Mouse (Mus musculus) hindbrain, embryonic 15.5 days (tissue): ENCODE data around the gene Cttn. TPM values are rescaled to one million over a fixed set of nuclear protein-coding genes. Genes with fewer than 3 reads are reported as not detected.

ENCODE experiments used
- ATAC-seq: fragments of 200-750 bp; cut with Nextera tagmentation; 2 replicates; pipeline ENCODE4 v1.8.0; 2017; ENCODE audit warnings: low read depth, moderate number of reproducible peaks, moderate TSS enrichment; ENCODE audit not compliant: low FRiP score
- H3K27ac ChIP-seq: fragments of 300-500 bp; sonication (generic); replicated peaks from 2 replicates; pipeline ENCODE4 v1.5.1; 2015; ENCODE audit warnings: mild to moderate bottlenecking, inconsistent platforms
- H3K27me3 ChIP-seq: fragments of 300-500 bp; sonication (generic); 2 replicates; pipeline ENCODE4 v1.6.1; 2015; ENCODE audit warnings: control low read depth, inconsistent platforms
- H3K36me3 ChIP-seq: fragments of 300-500 bp; sonication (generic); 2 replicates; pipeline ENCODE4 v1.6.1; 2015; ENCODE audit warnings: control low read depth, inconsistent platforms
- H3K4me1 ChIP-seq: fragments of 300-500 bp; sonication (generic); replicated peaks from 2 replicates; pipeline ENCODE4 v1.6.1; 2015; ENCODE audit warnings: control low read depth, inconsistent platforms
- H3K4me2 ChIP-seq: fragments of 300-500 bp; sonication (generic); 2 replicates; pipeline ENCODE4 v1.6.1; 2015; ENCODE audit warnings: moderate library complexity, mild to moderate bottlenecking, inconsistent platforms
- H3K4me3 ChIP-seq: fragments of 300-500 bp; sonication (generic); 2 replicates; pipeline ENCODE4 v1.5.1; 2015; ENCODE audit warnings: mild to moderate bottlenecking, inconsistent platforms
- H3K9ac ChIP-seq: fragments of 300-500 bp; sonication (generic); 2 replicates; pipeline ENCODE4 v1.6.1; 2015; ENCODE audit warnings: inconsistent platforms
- H3K9me3 ChIP-seq: fragments of 300-500 bp; sonication (generic); 2 replicates; pipeline ENCODE4 v1.6.1; 2016; ENCODE audit warnings: control low read depth, inconsistent platforms
- WGBS: fragments of 180-500 bp; shearing (Covaris S2); methylation state at CpG from one replicate; pipeline ENCODE4 v1.1.7; 2015; 5-methylcytosine and 5-hydroxymethylcytosine counted together
- polyA plus RNA-seq: library from polyadenylated mRNA; unstranded; fragments of >200 nt; fragmentation: Nextera tagmentation; extraction: Ambion mirVana; gene quantifications from 2 replicates; pipeline ENCODE4 v1.2.1, GENCODE M21; 2015

Gene Cttn
- 171 and 187 TPM in 2 replicates for polyA plus RNA-seq

DNA sequence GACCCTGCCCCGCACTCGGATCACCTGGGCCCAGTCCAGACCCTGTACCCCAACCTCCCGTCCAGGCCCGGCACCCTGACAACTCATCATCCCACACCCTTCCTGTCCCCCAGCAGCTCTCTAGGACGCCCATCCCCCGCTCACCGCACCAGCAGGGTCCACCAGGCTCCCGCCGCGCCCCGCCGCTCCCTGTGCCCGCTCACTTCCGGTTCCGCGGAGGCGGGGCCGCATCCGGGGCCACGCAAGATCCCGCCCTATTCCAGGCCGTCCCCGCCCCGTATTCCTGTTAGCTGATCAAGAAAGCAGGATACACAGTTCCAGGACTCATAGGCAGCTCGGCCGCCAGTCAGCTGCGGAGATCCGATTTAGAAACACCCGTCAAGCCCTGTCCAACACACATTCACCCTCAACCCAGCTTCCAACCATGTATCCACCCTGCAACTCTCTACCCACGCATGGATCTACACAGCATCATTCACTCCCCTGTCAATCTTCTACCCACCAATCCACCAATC, at the start of gene Cttn:
Cttn (minus strand) TSS at position 465 of the 515 bp plus-strand sequence.
- Histone ChIP-seq H3K4me3 (peak within 1 kb of the TSS; percentile 64), H3K36me3 (0 out of 2 replicates have a peak, but pooled peaks cover 2% of the 10 kb centered on the region), H3K4me1 (peaks cover 21% of the 10 kb centered on the region), H3K27me3 (no peaks in the 10 kb centered on the region), H3K27ac (peak within 1 kb of the TSS; percentile 80), H3K9me3 (no peaks in the 10 kb centered on the region), H3K9ac (peak within 1 kb of the TSS; percentile 89), H3K4me2 (peak within 1 kb of the TSS; percentile 72)
- 2% methylated on average over 30 of the region's 30 CpGs for WGBS
- ATAC-seq, result peak; percentile 97

DNA sequence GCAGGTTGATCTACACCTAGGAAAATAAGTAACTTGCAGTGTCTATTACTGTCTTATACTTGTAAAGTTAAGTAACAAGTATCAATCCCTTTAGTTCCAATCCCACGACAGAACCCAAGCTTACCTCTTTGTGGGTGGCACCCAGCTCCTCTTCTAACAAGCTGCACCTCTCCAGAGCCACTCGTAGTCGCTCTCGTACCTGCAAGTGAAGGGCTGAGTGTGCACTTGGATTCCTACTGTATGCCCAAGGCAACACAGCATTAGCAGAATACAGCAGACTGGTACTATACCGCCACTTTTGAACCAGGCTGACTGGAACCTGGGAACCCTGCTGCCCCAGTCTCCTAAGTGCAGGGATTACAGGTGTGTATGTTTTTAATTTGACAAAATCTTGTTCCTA, 49.0 kb upstream of the Cttn start:
- 94% methylated on average over 5 of the region's 5 CpGs for WGBS
- H3K36me3 ChIP-seq, result peaks cover 45% of the 10 kb centered on the region
- H3K4me1 ChIP-seq, result no peaks in the 10 kb centered on the region
- no peaks in the 10 kb centered on the region for H3K27me3 ChIP-seq
- no peak overlapping the region for H3K9ac ChIP-seq
- H3K4me3 ChIP-seq, result no peak overlapping the region
- no peak overlapping the region for H3K27ac ChIP-seq
- ATAC-seq, result no peak
- no peak overlapping the region for H3K4me2 ChIP-seq
- H3K9me3 ChIP-seq, result no peaks in the 10 kb centered on the region

GRCm38 (mm10) chr7:144516711-144517110, 45.9 kb upstream of the Cttn start:
- ATAC-seq, result no peak
- WGBS, result 81% methylated on average over 5 of the region's 5 CpGs
- Histone ChIP-seq H3K9me3 (no peaks in the 10 kb centered on the region), H3K4me2 (no peak overlapping the region), H3K27me3 (no peaks in the 10 kb centered on the region), H3K4me1 (no peaks in the 10 kb centered on the region), H3K9ac (no peak overlapping the region), H3K36me3 (peaks cover 72% of the 10 kb centered on the region), H3K27ac (no peak overlapping the region), H3K4me3 (no peak overlapping the region)

GRCm38 (mm10) chr7:144509090-144509489, 38.3 kb upstream of the Cttn start:
- 98% methylated on average over 4 of the region's 4 CpGs for WGBS
- Histone ChIP-seq H3K27me3 (no peaks in the 10 kb centered on the region), H3K9me3 (no peaks in the 10 kb centered on the region), H3K4me3 (no peak overlapping the region), H3K36me3 (peaks cover 83% of the 10 kb centered on the region), H3K4me1 (no peaks in the 10 kb centered on the region), H3K27ac (no peak overlapping the region), H3K9ac (no peak overlapping the region), H3K4me2 (no peak overlapping the region)
- ATAC-seq, result no peak

DNA sequence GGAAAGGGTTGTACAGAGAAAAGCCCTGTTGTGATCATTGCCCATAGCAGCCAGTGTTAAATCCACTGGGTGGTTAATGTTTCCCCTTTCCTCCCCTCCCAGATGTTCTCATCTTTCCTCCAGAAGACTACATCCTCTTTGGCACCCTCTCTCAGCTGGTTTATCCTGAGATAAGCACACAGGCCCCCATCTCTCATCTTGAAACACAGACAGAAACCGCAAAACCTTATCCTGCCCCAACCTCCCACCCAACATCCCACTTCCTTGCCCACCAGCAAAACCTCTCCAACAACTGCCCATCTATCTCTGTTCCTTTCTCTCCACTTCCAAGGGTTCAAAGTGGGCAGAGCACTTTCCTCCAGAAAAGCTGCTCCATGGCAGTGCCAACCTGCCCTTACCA, 36.0 kb upstream of the Cttn start:
- Histone ChIP-seq H3K4me2 (no peak overlapping the region), H3K4me1 (no peaks in the 10 kb centered on the region), H3K9ac (no peak overlapping the region), H3K27me3 (no peaks in the 10 kb centered on the region), H3K27ac (no peak overlapping the region), H3K9me3 (no peaks in the 10 kb centered on the region), H3K36me3 (peaks cover 82% of the 10 kb centered on the region), H3K4me3 (no peak overlapping the region)
- 90% methylated on average over 1 of the region's 1 CpGs for WGBS
- no peak for ATAC-seq

GRCm38 (mm10) chr7:144503959-144504358, 33.1 kb upstream of the Cttn start:
- Histone ChIP-seq H3K36me3 (peaks cover 68% of the 10 kb centered on the region), H3K9me3 (no peaks in the 10 kb centered on the region), H3K27ac (no peak overlapping the region), H3K4me3 (no peak overlapping the region), H3K4me2 (no peak overlapping the region), H3K4me1 (no peaks in the 10 kb centered on the region), H3K9ac (no peak overlapping the region), H3K27me3 (no peaks in the 10 kb centered on the region)
- ATAC-seq, result no peak
- 91% methylated on average over 4 of the region's 4 CpGs for WGBS

DNA sequence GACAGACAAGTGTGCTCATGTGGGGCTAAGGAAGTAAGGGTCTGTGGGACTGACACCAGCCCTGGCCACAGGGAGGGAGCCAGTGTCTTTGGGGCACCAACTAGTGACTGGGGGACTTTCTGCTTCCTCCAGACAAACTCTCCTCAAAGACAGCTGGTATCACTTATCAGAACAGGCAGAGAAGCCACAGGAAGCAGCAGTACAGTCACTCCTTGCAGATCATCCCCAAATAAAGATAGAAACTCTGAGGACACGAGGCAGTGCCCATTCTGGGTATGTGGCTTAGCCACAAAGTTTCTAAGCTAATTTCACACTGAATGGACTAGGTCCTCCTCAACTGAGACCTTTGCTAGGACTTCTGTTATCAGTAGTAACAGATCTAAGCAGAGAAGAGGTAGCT, 22.1 kb upstream of the Cttn start:
- ATAC-seq, result no peak
- Histone ChIP-seq H3K4me2 (no peak overlapping the region), H3K27me3 (no peaks in the 10 kb centered on the region), H3K27ac (no peak overlapping the region), H3K4me3 (no peak overlapping the region), H3K4me1 (no peaks in the 10 kb centered on the region), H3K36me3 (peaks cover 71% of the 10 kb centered on the region), H3K9ac (no peak overlapping the region), H3K9me3 (no peaks in the 10 kb centered on the region)
- WGBS, result 84% methylated on average over 1 of the region's 1 CpGs

GRCm38 (mm10) chr7:144490201-144490873, 19.5 kb upstream of the Cttn start:
- H3K4me1 ChIP-seq, result no peaks in the 10 kb centered on the region
- H3K4me3 ChIP-seq, result no peak overlapping the region
- ATAC-seq, result no peak
- no peaks in the 10 kb centered on the region for H3K27me3 ChIP-seq
- peaks cover 49% of the 10 kb centered on the region for H3K36me3 ChIP-seq
- no peak overlapping the region for H3K4me2 ChIP-seq
- H3K9ac ChIP-seq, result no peak overlapping the region
- H3K27ac ChIP-seq, result no peak overlapping the region
- H3K9me3 ChIP-seq, result no peaks in the 10 kb centered on the region
- WGBS, result 91% methylated on average over 8 of the region's 8 CpGs

DNA sequence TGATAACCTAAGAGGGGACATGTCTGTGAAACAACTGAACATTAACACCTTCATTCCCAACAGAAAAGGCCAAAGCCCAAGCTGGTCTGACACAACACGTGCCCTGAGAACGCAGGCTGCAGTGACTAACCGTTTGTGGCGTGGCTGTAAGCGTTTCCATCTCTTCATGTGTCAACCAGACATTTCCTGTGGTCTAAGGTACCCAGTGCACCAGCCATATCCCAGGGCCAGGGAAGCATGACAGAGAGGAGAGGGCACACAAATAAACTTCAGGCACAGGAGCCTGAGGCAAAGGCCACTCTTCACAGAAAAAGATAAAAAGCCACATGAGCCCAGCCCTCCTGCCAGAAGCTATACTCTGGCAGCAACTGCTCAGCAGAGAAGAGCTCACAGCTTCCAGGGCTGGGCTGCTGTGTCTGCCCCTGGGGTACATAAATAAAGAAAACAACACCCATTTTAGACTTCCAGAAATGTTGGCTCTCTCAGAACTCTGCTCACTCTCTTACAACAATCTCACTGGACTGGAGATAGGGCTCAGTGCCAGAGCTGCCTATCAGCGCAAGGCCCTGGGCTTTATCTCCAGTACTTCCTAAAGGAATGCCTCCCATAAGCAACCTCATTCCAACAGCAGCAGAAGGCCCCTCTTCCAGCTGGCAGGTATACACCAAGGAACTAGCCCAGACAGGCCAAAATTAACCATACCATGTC, 18.4 kb upstream of the Cttn start:
- no peaks in the 10 kb centered on the region for H3K27me3 ChIP-seq
- no peaks in the 10 kb centered on the region for H3K9me3 ChIP-seq
- no peaks in the 10 kb centered on the region for H3K4me1 ChIP-seq
- H3K9ac ChIP-seq, result no peak overlapping the region
- H3K27ac ChIP-seq, result no peak overlapping the region
- H3K36me3 ChIP-seq, result peaks cover 47% of the 10 kb centered on the region
- ATAC-seq, result no peak
- 89% methylated on average over 6 of the region's 6 CpGs for WGBS
- no peak overlapping the region for H3K4me2 ChIP-seq
- no peak overlapping the region for H3K4me3 ChIP-seq

- H3K9ac ChIP-seq, result no peak overlapping the region
- peaks cover 72% of the 10 kb centered on the region for H3K36me3 ChIP-seq
- H3K9me3 ChIP-seq, result no peaks in the 10 kb centered on the region
- no peaks in the 10 kb centered on the region for H3K27me3 ChIP-seq
- no peak overlapping the region for H3K4me2 ChIP-seq
- no peaks in the 10 kb centered on the region for H3K4me1 ChIP-seq
- H3K4me3 ChIP-seq, result no peak overlapping the region
- no peak overlapping the region for H3K27ac ChIP-seq
- no peak for ATAC-seq
Observed at GRCm38 (mm10) chr7:144480314-144480713, 9.5 kb upstream of the Cttn start.

- Histone ChIP-seq H3K4me1 (no peaks in the 10 kb centered on the region), H3K4me2 (no peak overlapping the region), H3K27ac (no peak overlapping the region), H3K9ac (no peak overlapping the region), H3K27me3 (no peaks in the 10 kb centered on the region), H3K9me3 (no peaks in the 10 kb centered on the region), H3K4me3 (no peak overlapping the region), H3K36me3 (peaks cover 66% of the 10 kb centered on the region)
- 100% methylated on average over 1 of the region's 1 CpGs for WGBS
- no peak for ATAC-seq
Observed at GRCm38 (mm10) chr7:144479569-144479968, 8.8 kb upstream of the Cttn start.

- 89% methylated on average over 3 of the region's 3 CpGs for WGBS
- Histone ChIP-seq H3K36me3 (peaks cover 33% of the 10 kb centered on the region), H3K27me3 (no peaks in the 10 kb centered on the region)
Observed at GRCm38 (mm10) chr7:144475741-144476140, 4.9 kb upstream of the Cttn start.

More at GRCm38 (mm10) chr7:144475741-144476140, 4.9 kb upstream of the Cttn start:
- Histone ChIP-seq H3K9me3 (no peaks in the 10 kb centered on the region), H3K4me2 (no peak overlapping the region), H3K4me3 (no peak overlapping the region), H3K4me1 (peaks cover 5% of the 10 kb centered on the region; the same call in 1 of the 2 replicates), H3K9ac (no peak overlapping the region), H3K27ac (no peak overlapping the region)
- no peak for ATAC-seq
